Mouse (Mus musculus) lung, embryonic 14.5 days (tissue): ENCODE measurements around the gene Trim40. TPM values are rescaled to one million over a fixed set of nuclear protein-coding genes. Genes with fewer than 3 reads are reported as not detected.

ENCODE experiments used
- ATAC-seq: fragments of 200-750 bp; cut with Nextera tagmentation; 2 replicates; pipeline ENCODE4 v1.8.0; 2017; ENCODE audit warnings: mild to moderate bottlenecking, moderate TSS enrichment, moderate library complexity; ENCODE audit not compliant: insufficient read depth
- DNase-seq: peaks from one replicate; pipeline ENCODE4 v3.0.0-alpha.2; 2015
- H3K27ac ChIP-seq: fragments of 300-500 bp; sonication (generic); 2 replicates; pipeline ENCODE4 v1.5.1; 2014; ENCODE audit warnings: low read depth, mild to moderate bottlenecking, moderate library complexity
- H3K27me3 ChIP-seq: fragments of 300-500 bp; sonication (generic); 2 replicates; pipeline ENCODE4 v1.6.1; 2014; ENCODE audit warnings: low read length, control low read depth; ENCODE audit not compliant: insufficient read depth
- H3K36me3 ChIP-seq: fragments of 300-500 bp; sonication (generic); 2 replicates; pipeline ENCODE4 v1.6.1; 2014; ENCODE audit warnings: control low read depth; ENCODE audit not compliant: insufficient read depth
- H3K4me1 ChIP-seq: fragments of 300-500 bp; sonication (generic); 2 replicates; pipeline ENCODE4 v1.6.1; 2014; ENCODE audit warnings: antibody characterized with exemption, control low read depth; ENCODE audit not compliant: insufficient read depth
- H3K4me2 ChIP-seq: fragments of 300-500 bp; sonication (generic); 2 replicates; pipeline ENCODE4 v1.6.1; 2014; ENCODE audit warnings: mild to moderate bottlenecking
- H3K4me3 ChIP-seq: fragments of 300-500 bp; sonication (generic); 2 replicates; pipeline ENCODE4 v1.5.1; 2014; ENCODE audit warnings: low read depth, low read length
- H3K9ac ChIP-seq: fragments of 300-500 bp; sonication (generic); 2 replicates; pipeline ENCODE4 v1.6.1; 2014
- H3K9me3 ChIP-seq: fragments of 300-500 bp; sonication (generic); 2 replicates; pipeline ENCODE4 v1.6.1; 2016; ENCODE audit warnings: low read depth, low read length, control low read depth
- CTCF ChIP-seq: IDR thresholded peaks from 2 replicates; pipeline ENCODE4 v1.5.1; 2016; ENCODE audit warnings: antibody characterized with exemption, low read depth
- WGBS: fragments of 180-500 bp; shearing (Covaris S2); extraction: QIAGEN DNeasy Blood & Tissue Kit; methylation state at CpG from one replicate; pipeline ENCODE4 v1.1.7; 2014; 5-methylcytosine and 5-hydroxymethylcytosine counted together
- polyA plus RNA-seq: library from polyadenylated mRNA; unstranded; fragments of >200 nt; fragmentation: Nextera tagmentation; extraction: Ambion mirVana; gene quantifications from 2 replicates; pipeline ENCODE4 v1.2.1, GENCODE M21; 2014

Gene Trim40
- polyA plus RNA-seq, 1 experiment from 2014 or later = not detected

- no peak overlapping the region for H3K27ac ChIP-seq
- H3K27me3 ChIP-seq = no peaks in the 10 kb centered on the region
- H3K9ac ChIP-seq = no peak overlapping the region
- TF ChIP-seq CTCF = no peak
- no peaks in the 10 kb centered on the region for H3K4me1 ChIP-seq
- ATAC-seq = no peak
- H3K4me2 ChIP-seq = no peak overlapping the region
- no peak overlapping the region for H3K4me3 ChIP-seq
- H3K36me3 ChIP-seq = no peaks in the 10 kb centered on the region
- H3K9me3 ChIP-seq = no peaks in the 10 kb centered on the region
- no peak for DNase-seq
- WGBS = 55% methylated on average over 4 of the region's 4 CpGs
Observed at GRCm38 (mm10) chr17:36923491-36923890, 33.6 kb upstream of the Trim40 start.

- Histone ChIP-seq H3K4me1 (no peaks in the 10 kb centered on the region), H3K4me2 (no peak overlapping the region), H3K27me3 (no peaks in the 10 kb centered on the region), H3K36me3 (no peaks in the 10 kb centered on the region), H3K27ac (no peak overlapping the region), H3K4me3 (no peak overlapping the region), H3K9ac (no peak overlapping the region), H3K9me3 (no peaks in the 10 kb centered on the region)
- TF ChIP-seq CTCF = no peak
- ATAC-seq = no peak
- DNase-seq = no peak
- 77% methylated on average over 4 of the region's 4 CpGs for WGBS
Observed at GRCm38 (mm10) chr17:36922715-36923114, 32.8 kb upstream of the Trim40 start.

- TF ChIP-seq CTCF = no peak
- Histone ChIP-seq H3K9ac (no peak overlapping the region), H3K36me3 (no peaks in the 10 kb centered on the region), H3K9me3 (no peaks in the 10 kb centered on the region), H3K4me3 (no peak overlapping the region), H3K27ac (no peak overlapping the region), H3K4me1 (no peaks in the 10 kb centered on the region), H3K4me2 (no peak overlapping the region), H3K27me3 (no peaks in the 10 kb centered on the region)
- ATAC-seq (no peak), DNase-seq (no peak)
- WGBS = 39% methylated on average over 15 of the region's 15 CpGs
Observed at GRCm38 (mm10) chr17:36920239-36920638, 30.3 kb upstream of the Trim40 start.

GRCm38 (mm10) chr17:36915076-36915475, 25.2 kb upstream of the Trim40 start:
- H3K4me2 ChIP-seq = no peak overlapping the region
- DNase-seq = peak; percentile 79
- no peaks in the 10 kb centered on the region for H3K4me1 ChIP-seq
- TF ChIP-seq CTCF = peak; percentile 86
- no peaks in the 10 kb centered on the region for H3K9me3 ChIP-seq
- H3K4me3 ChIP-seq = no peak overlapping the region
- no peaks in the 10 kb centered on the region for H3K27me3 ChIP-seq
- no peak overlapping the region for H3K27ac ChIP-seq
- H3K36me3 ChIP-seq = no peaks in the 10 kb centered on the region
- WGBS = 9% methylated on average over 9 of the region's 9 CpGs
- no peak; the same call in 1 of the 2 replicates for ATAC-seq
- no peak overlapping the region for H3K9ac ChIP-seq

- TF ChIP-seq CTCF = peak; percentile 81
- ATAC-seq = no peak
- Histone ChIP-seq H3K4me1 (no peaks in the 10 kb centered on the region), H3K9ac (no peak overlapping the region), H3K36me3 (no peaks in the 10 kb centered on the region), H3K4me2 (no peak overlapping the region), H3K27me3 (no peaks in the 10 kb centered on the region), H3K27ac (no peak overlapping the region), H3K9me3 (no peaks in the 10 kb centered on the region), H3K4me3 (no peak overlapping the region)
- DNase-seq = peak; percentile 90
- 9% methylated on average over 2 of the region's 2 CpGs for WGBS
Observed at GRCm38 (mm10) chr17:36914108-36914507, 24.2 kb upstream of the Trim40 start.

GRCm38 (mm10) chr17:36912031-36912430, 22.1 kb upstream of the Trim40 start:
- Histone ChIP-seq H3K27me3 (no peaks in the 10 kb centered on the region), H3K4me3 (no peak overlapping the region), H3K4me1 (no peaks in the 10 kb centered on the region), H3K36me3 (no peaks in the 10 kb centered on the region), H3K9ac (no peak overlapping the region), H3K27ac (no peak overlapping the region), H3K4me2 (no peak overlapping the region), H3K9me3 (no peaks in the 10 kb centered on the region)
- DNase-seq (no peak), ATAC-seq (no peak)
- whole genome bisulfite sequencing = 58% methylated on average over 2 of the region's 2 CpGs
- TF ChIP-seq CTCF = no peak

- H3K4me1 ChIP-seq = no peaks in the 10 kb centered on the region
- ATAC-seq = no peak
- DNase-seq = no peak
- no peak overlapping the region for H3K27ac ChIP-seq
- no peaks in the 10 kb centered on the region for H3K9me3 ChIP-seq
- TF ChIP-seq CTCF = no peak
- no peaks in the 10 kb centered on the region for H3K36me3 ChIP-seq
- no peaks in the 10 kb centered on the region for H3K27me3 ChIP-seq
- H3K4me2 ChIP-seq = no peak overlapping the region
- WGBS = 43% methylated on average over 4 of the region's 4 CpGs
- H3K9ac ChIP-seq = no peak overlapping the region
- no peak overlapping the region for H3K4me3 ChIP-seq
Observed at GRCm38 (mm10) chr17:36909802-36910201, 19.9 kb upstream of the Trim40 start.

- no peak for TF ChIP-seq CTCF
- H3K9me3 ChIP-seq = no peaks in the 10 kb centered on the region
- H3K4me3 ChIP-seq = no peak overlapping the region
- peak; percentile 82 for ATAC-seq
- H3K36me3 ChIP-seq = no peaks in the 10 kb centered on the region
- H3K27me3 ChIP-seq = no peaks in the 10 kb centered on the region
- peak; percentile 39 for DNase-seq
- no peak overlapping the region for H3K4me2 ChIP-seq
- no peak overlapping the region for H3K27ac ChIP-seq
- no peaks in the 10 kb centered on the region for H3K4me1 ChIP-seq
- no peak overlapping the region for H3K9ac ChIP-seq
- 56% methylated on average over 1 of the region's 1 CpGs for WGBS
Observed at GRCm38 (mm10) chr17:36908235-36908634, 18.3 kb upstream of the Trim40 start.
